ENCODE assay signal across 8 mouse cellular contexts in genomic region chr7:122289243-122290111, GRCm38 (mm10). TPM values are rescaled to one million over a fixed set of nuclear protein-coding genes. Genes with fewer than 3 reads are reported as not detected.
DNase-seq lines count a peak whose midpoint lies in the region; ATAC-seq and TF ChIP-seq lines count a peak whose summit lies in the region.

No protein-coding gene starts in this region.

- peaks cover 26% of the 10 kb centered on the region; the same call in 1 of the 2 replicates for H3K79me2 ChIP-seq in macrophage (ENCODE audit: inconsistent target)

- no peaks in the 10 kb centered on the region for H3K36me3 ChIP-seq in forebrain, postnatal 0 days (ENCODE audit: insufficient read depth)
- no peaks in the 10 kb centered on the region for H3K36me3 ChIP-seq in intestine, embryonic 15.5 days
- H3K36me3 ChIP-seq in macrophage (ENCODE audit: inconsistent target) = no peaks in the 10 kb centered on the region

- peak; percentile 45 for DNase-seq in layer of hippocampus, adult 11-12 months (ENCODE audit: low spot score)
- no peak for DNase-seq in layer of hippocampus, adult 9-10 months (ENCODE audit: low spot score)
- peak; percentile 62 to 80 for DNase-seq in cerebellum, adult 18-20 months
- DNase-seq in forebrain, postnatal 0 days = peak; percentile 52
- peak; percentile 39 for DNase-seq in right cerebral cortex, postnatal 25 days
- no peak for DNase-seq in Muller cell, postnatal 12 days (ENCODE audit: inconsistent ontology term)

- H3K4me2 ChIP-seq in forebrain, postnatal 0 days (ENCODE audit: low read depth) = peak overlapping the region; percentile 94
- peak overlapping the region; percentile 98 for H3K4me2 ChIP-seq in intestine, embryonic 15.5 days (replicated peaks)

- H3K4me1 ChIP-seq in forebrain, postnatal 0 days (ENCODE audit: insufficient read depth) = 0 out of 2 replicates have a peak, but pooled peaks cover 13% of the 10 kb centered on the region
- H3K4me1 ChIP-seq in intestine, embryonic 15.5 days (replicated peaks) = peaks cover 16% of the 10 kb centered on the region

- H3K27me3 ChIP-seq in forebrain, postnatal 0 days (ENCODE audit: insufficient read depth, low read length) = no peaks in the 10 kb centered on the region
- peaks cover 39% of the 10 kb centered on the region for H3K27me3 ChIP-seq in intestine, embryonic 15.5 days (replicated peaks)

- 2% methylated on average over 53 of the region's 66 CpGs for WGBS in forebrain, postnatal 0 days
- under 1% methylated on average over 66 of the region's 66 CpGs for WGBS in intestine, embryonic 15.5 days
- 1% methylated on average over 62 of the region's 66 CpGs for WGBS in macrophage (ENCODE audit: missing documents)

- H3K9me3 ChIP-seq in forebrain, postnatal 0 days (ENCODE audit: low read length) = no peaks in the 10 kb centered on the region
- H3K9me3 ChIP-seq in intestine, embryonic 15.5 days = no peaks in the 10 kb centered on the region

- peak overlapping the region; percentile 64 for H3K27ac ChIP-seq in forebrain, postnatal 0 days (ENCODE audit: low read depth, low read length)
- H3K27ac ChIP-seq in intestine, embryonic 15.5 days = no peak overlapping the region
- H3K27ac ChIP-seq in macrophage = no peak overlapping the region

- H3K4me3 ChIP-seq in forebrain, postnatal 0 days (ENCODE audit: low read depth, low read length) = peak overlapping the region; percentile 73
- H3K4me3 ChIP-seq in intestine, embryonic 15.5 days (replicated peaks) = peak overlapping the region; percentile 63
- H3K4me3 ChIP-seq in macrophage (ENCODE audit: inconsistent target) = peak overlapping the region; percentile 37

- TF ChIP-seq CTCF in forebrain, postnatal 0 days (IDR thresholded peaks at IDR 0.05; ENCODE audit: low read depth) = 0 out of 2 replicates have a peak, but pooled peaks have one; percentile 7

- peak; percentile 72 for ATAC-seq in forebrain, postnatal 0 days
- peak; percentile 71 for ATAC-seq in intestine, embryonic 15.5 days

- H3K9ac ChIP-seq in forebrain, postnatal 0 days = peak overlapping the region; percentile 70
- peak overlapping the region; percentile 39 for H3K9ac ChIP-seq in intestine, embryonic 15.5 days

RNA-seq across cellular contexts. Expression of gene Prkcb, which starts 0.9 kb away (rescaled TPM):
- 182 and 207 TPM in 2 replicates for total RNA-seq in forebrain, postnatal 0 days (2014; rRNA removed)
- polyA plus RNA-seq in forebrain, postnatal 0 days (2015; fragmentation: Nextera tagmentation; extraction: Ambion mirVana) = 91.8 and 145 TPM in 2 replicates
- polyA plus RNA-seq in intestine, embryonic 15.5 days (2015; fragmentation: Nextera tagmentation; extraction: Ambion mirVana) = 11.5 and 12.3 TPM in 2 replicates
- total RNA-seq in macrophage (2018; cell fraction: chromatin; rRNA removed) = 100 to 1,000 TPM in 14 of 26 experiments, 10 to 100 TPM in 12; 25.3 to 168 (median 108) TPM
- total RNA-seq in macrophage (2018; cell fraction: cytosol; rRNA removed) = 100 to 1,000 TPM in 12 of 26 experiments, 10 to 100 TPM in 14; 62.1 to 226 (median 92.5) TPM
- 100 to 1,000 TPM in 16 of 26 experiments, 10 to 100 TPM in 10; 44.8 to 253 (median 106) TPM for total RNA-seq in macrophage (2018; cell fraction: nucleus; rRNA removed)
- polyA plus RNA-seq in macrophage (2018) = 43.7 to 85.2 TPM (median 43.9 TPM) in 3 replicates

Comparison
In these comparisons a context has a peak if more than half of its experiments do, and no peak if none do; other contexts are left out.
1. DNase-seq: peak in layer of hippocampus, adult 11-12 months (single experiment), cerebellum, adult 18-20 months (2 of 2), forebrain, postnatal 0 days (single experiment) and right cerebral cortex, postnatal 25 days (single experiment); none in layer of hippocampus, adult 9-10 months (single experiment) and Muller cell, postnatal 12 days (single experiment).
2. Peak in every context shown above with its lines, with median percentiles within 50 percentile points of each other: H3K4me3 ChIP-seq.